Mouse (Mus musculus): ENCODE measurements at regions not wholly inside any gene's neighbourhood (a gene's known extent, or its start where the extent isn't known, plus 50 kb on each side); places are given as distances from the start of the nearest gene placed in this dataset.
A peak's percentile ranks its signal among the peaks of the same experiment; 100 is the strongest.

- Histone ChIP-seq H3K9me3 (no peaks in the 10 kb centered on the region), H3K27me3 (no peaks in the 10 kb centered on the region), H3K9ac (no peak overlapping the region), H3K27ac (no peak overlapping the region), H3K4me2 (replicated peaks) (no peak overlapping the region), H3K4me3 (no peak overlapping the region), H3K36me3 (no peaks in the 10 kb centered on the region), H3K4me1 (peaks cover 8% of the 10 kb centered on the region)
- WGBS = 76% methylated on average over 7 of the region's 7 CpGs
- ATAC-seq (ENCODE audit: insufficient number of reproducible peaks, insufficient read depth, low FRiP score, low TSS enrichment) = no peak
Observed at GRCm38 (mm10) chr13:46222031-46222430, 51.5 kb upstream of the Stmnd1 start.

GRCm38 (mm10) chr13:46218101-46218701 lies 55.3 kb upstream of the Stmnd1 start:
- no peak overlapping the region for H3K4me3 ChIP-seq
- no peaks in the 10 kb centered on the region for H3K9me3 ChIP-seq
- no peaks in the 10 kb centered on the region for H3K27me3 ChIP-seq
- H3K4me2 ChIP-seq (replicated peaks) = peak overlapping the region; percentile 27
- WGBS = 64% methylated on average over 20 of the region's 20 CpGs
- H3K27ac ChIP-seq = 0 out of 2 replicates have a peak overlapping the region, but pooled peaks have one; percentile 12
- H3K9ac ChIP-seq = no peak overlapping the region
- no peaks in the 10 kb centered on the region for H3K36me3 ChIP-seq
- peaks cover 11% of the 10 kb centered on the region for H3K4me1 ChIP-seq
- no peak for ATAC-seq (ENCODE audit: insufficient number of reproducible peaks, insufficient read depth, low FRiP score, low TSS enrichment)

- 65% methylated on average over 9 of the region's 9 CpGs for WGBS
- Histone ChIP-seq H3K4me2 (replicated peaks) (no peak overlapping the region), H3K4me3 (no peak overlapping the region), H3K27me3 (no peaks in the 10 kb centered on the region), H3K36me3 (no peaks in the 10 kb centered on the region), H3K27ac (no peak overlapping the region), H3K9me3 (no peaks in the 10 kb centered on the region), H3K4me1 (peaks cover 11% of the 10 kb centered on the region), H3K9ac (no peak overlapping the region)
- ATAC-seq (ENCODE audit: insufficient number of reproducible peaks, insufficient read depth, low FRiP score, low TSS enrichment) = no peak
Observed at GRCm38 (mm10) chr13:46216954-46217838, 56.3 kb upstream of the Stmnd1 start.

GRCm38 (mm10) chr13:46203551-46203950 lies 70.0 kb upstream of the Stmnd1 start:
- Histone ChIP-seq H3K27ac (no peak overlapping the region), H3K4me3 (no peak overlapping the region), H3K36me3 (no peaks in the 10 kb centered on the region), H3K9ac (no peak overlapping the region), H3K4me1 (peaks cover 13% of the 10 kb centered on the region), H3K9me3 (no peaks in the 10 kb centered on the region), H3K27me3 (no peaks in the 10 kb centered on the region), H3K4me2 (replicated peaks) (no peak overlapping the region)
- 84% methylated on average over 3 of the region's 3 CpGs for WGBS
- no peak for ATAC-seq (ENCODE audit: insufficient number of reproducible peaks, insufficient read depth, low FRiP score, low TSS enrichment)

DNA sequence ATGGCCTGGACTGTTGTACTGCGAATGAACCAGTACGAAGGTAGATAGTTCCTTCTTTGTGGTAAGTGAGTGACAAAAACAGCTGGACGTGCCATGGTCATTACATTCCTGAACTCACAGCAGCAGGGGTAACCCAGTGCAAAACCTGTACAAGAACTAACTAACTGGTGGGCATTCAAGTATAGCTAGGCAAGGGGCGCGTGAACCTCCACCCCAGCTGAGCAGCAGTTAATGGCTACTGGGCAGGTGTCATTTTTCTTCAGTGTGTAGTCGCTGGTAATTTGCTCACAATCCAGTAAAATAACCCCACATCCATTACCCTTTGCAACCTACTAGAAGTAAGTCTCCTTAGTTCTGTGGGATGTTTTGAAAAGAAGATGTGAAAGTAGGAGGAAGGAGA lies 70.9 kb upstream of the Stmnd1 start:
- Histone ChIP-seq H3K9ac (no peak overlapping the region), H3K4me1 (peaks cover 13% of the 10 kb centered on the region), H3K4me2 (replicated peaks) (no peak overlapping the region), H3K27me3 (no peaks in the 10 kb centered on the region), H3K9me3 (no peaks in the 10 kb centered on the region), H3K27ac (no peak overlapping the region), H3K4me3 (no peak overlapping the region), H3K36me3 (no peaks in the 10 kb centered on the region)
- WGBS = 80% methylated on average over 6 of the region's 6 CpGs
- no peak for ATAC-seq (ENCODE audit: insufficient number of reproducible peaks, insufficient read depth, low FRiP score, low TSS enrichment)

DNA sequence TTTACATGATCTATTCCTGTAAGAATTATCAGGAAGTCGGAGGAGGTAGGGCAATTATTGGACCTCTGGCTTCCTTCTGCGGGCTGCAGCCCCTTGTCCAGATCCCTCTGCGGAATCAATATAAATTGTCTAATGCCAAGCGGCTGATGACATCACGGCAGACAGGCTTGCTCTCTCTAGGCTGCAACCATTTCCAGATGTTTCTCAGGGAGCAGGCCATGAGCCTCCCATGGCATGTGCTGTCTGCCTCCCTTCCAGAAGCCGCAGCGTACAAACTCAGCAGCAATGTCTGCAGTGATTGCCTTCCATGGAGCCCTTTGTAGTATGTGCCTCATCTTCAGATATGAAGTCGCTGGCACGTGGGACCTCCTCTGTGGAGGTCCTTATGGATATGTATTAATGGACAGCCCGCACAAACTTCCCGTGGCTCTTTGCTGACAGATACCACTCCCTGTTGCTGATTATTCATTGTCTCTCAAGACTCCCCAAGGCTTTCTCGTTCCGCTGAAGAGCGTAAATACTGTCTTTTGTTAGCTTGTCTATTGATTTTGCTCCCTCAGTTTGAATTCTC lies 72.4 kb upstream of the Stmnd1 start:
- Histone ChIP-seq H3K27me3 (no peaks in the 10 kb centered on the region), H3K9ac (no peak overlapping the region), H3K4me2 (replicated peaks) (no peak overlapping the region), H3K4me3 (no peak overlapping the region), H3K4me1 (peaks cover 13% of the 10 kb centered on the region), H3K27ac (no peak overlapping the region; the same call in 1 of the 2 replicates), H3K9me3 (peaks cover 3% of the 10 kb centered on the region; the same call in 1 of the 2 replicates), H3K36me3 (no peaks in the 10 kb centered on the region)
- 54% methylated on average over 14 of the region's 14 CpGs for WGBS
- ATAC-seq (ENCODE audit: insufficient number of reproducible peaks, insufficient read depth, low FRiP score, low TSS enrichment) = no peak

DNA sequence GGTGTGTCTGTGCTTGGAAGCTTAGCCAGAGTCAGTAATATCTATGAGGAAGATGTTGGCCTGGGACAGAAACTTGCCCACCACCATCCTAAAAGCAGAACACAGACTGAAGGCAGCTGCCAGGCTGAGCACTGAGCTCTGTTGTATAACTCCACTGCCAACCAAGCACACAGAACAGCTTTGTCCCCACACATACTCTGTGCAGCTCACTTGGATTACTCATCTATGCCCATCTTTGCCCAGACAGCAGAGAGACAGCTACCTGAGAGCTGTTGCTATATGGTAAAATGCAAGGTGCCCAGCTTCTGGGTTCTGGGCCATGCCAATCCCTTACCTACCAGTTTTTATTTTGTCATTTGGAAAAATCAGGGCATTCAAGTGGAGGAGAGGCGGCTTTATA lies 80.4 kb upstream of the Stmnd1 start:
- H3K36me3 ChIP-seq = no peaks in the 10 kb centered on the region
- ATAC-seq (ENCODE audit: insufficient number of reproducible peaks, insufficient read depth, low FRiP score, low TSS enrichment) = no peak
- peaks cover 3% of the 10 kb centered on the region; the same call in 1 of the 2 replicates for H3K9me3 ChIP-seq
- H3K27ac ChIP-seq = no peak overlapping the region
- no peaks in the 10 kb centered on the region for H3K27me3 ChIP-seq
- no peak overlapping the region for H3K4me3 ChIP-seq
- H3K4me2 ChIP-seq (replicated peaks) = no peak overlapping the region
- H3K9ac ChIP-seq = no peak overlapping the region
- H3K4me1 ChIP-seq = no peaks in the 10 kb centered on the region
- WGBS = 88% methylated on average over 1 of the region's 1 CpGs

GRCm38 (mm10) chr13:46189726-46190125 lies 83.8 kb upstream of the Stmnd1 start:
- Histone ChIP-seq H3K27ac (no peak overlapping the region), H3K36me3 (no peaks in the 10 kb centered on the region), H3K4me1 (no peaks in the 10 kb centered on the region), H3K27me3 (no peaks in the 10 kb centered on the region), H3K4me2 (replicated peaks) (no peak overlapping the region), H3K4me3 (no peak overlapping the region), H3K9me3 (no peaks in the 10 kb centered on the region), H3K9ac (no peak overlapping the region)
- WGBS = 79% methylated on average over 2 of the region's 2 CpGs
- no peak for ATAC-seq (ENCODE audit: insufficient number of reproducible peaks, insufficient read depth, low FRiP score, low TSS enrichment)

DNA sequence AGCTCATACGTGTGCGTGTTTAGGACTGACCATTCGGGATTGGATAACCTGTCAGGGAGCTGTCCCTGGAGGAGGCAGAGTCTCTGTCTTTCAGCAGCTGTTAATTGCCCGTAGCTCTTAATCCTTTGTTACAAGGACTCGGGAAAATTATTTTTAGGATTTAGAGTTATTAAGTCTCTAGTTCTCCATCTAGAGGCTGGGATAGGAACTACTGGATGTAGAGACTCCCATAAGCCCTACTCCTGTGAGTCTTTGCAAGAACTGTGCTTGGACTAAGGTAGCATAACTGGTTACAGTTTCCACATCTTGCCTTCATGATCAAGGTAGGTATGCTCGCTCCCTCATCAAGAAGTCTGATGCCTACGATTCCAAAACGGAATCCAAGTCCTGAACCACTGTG lies 90.7 kb upstream of the Stmnd1 start:
- ATAC-seq (ENCODE audit: insufficient number of reproducible peaks, insufficient read depth, low FRiP score, low TSS enrichment) = no peak
- 74% methylated on average over 8 of the region's 8 CpGs for WGBS
- Histone ChIP-seq H3K4me3 (no peak overlapping the region), H3K27ac (no peak overlapping the region), H3K9me3 (no peaks in the 10 kb centered on the region), H3K36me3 (no peaks in the 10 kb centered on the region), H3K4me1 (peaks cover 9% of the 10 kb centered on the region), H3K4me2 (replicated peaks) (no peak overlapping the region), H3K9ac (no peak overlapping the region), H3K27me3 (no peaks in the 10 kb centered on the region)

DNA sequence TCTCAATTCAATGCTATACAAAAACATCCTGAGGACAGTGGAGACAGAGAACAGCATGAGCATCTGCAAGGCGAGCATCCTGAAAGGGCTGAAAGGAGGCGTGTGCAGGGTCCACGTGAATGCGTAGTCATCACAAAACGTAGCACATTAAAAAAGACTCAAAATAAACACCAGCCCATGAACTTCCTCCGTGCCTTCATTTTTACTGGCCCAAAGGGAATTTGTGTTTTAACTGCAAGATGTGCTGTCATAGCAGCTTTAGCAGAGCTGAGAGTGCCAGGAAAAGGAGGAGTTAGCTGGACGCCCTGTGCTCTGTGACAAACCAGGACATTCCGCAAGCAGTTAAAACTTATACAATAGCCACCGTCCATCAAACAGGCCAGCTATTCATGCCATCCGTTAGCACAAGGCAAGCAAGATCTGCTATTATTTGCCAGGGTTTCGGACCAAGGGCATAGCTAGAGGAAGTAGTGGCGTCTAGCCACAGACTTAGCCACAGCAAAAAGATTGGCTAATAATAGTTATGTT lies 92.9 kb upstream of the Stmnd1 start:
- peak overlapping the region; percentile 17; the same call in 1 of the 2 replicates for H3K4me2 ChIP-seq (replicated peaks)
- no peak for ATAC-seq (ENCODE audit: insufficient number of reproducible peaks, insufficient read depth, low FRiP score, low TSS enrichment)
- 44% methylated on average over 12 of the region's 12 CpGs for WGBS

DNA sequence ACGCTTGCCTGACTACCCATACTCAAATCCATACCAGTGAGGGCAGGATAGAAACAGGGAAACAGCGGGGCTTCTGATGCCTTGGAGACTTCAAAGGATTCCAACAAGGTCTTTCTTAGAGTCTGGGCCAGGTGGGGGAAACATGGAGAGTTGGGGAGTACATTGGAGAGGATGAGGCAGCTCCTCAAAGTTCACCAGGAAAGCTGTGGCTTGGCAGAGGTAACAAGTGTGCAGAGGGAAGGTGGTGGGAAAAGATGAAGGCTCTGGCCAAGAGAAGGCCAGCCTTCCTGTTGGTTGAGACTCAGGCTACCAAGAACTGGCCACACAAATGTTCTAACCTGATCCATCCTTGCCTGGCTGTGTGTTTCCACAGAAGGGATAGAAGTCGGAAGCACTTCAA lies 93.6 kb upstream of the Stmnd1 start:
- H3K4me1 ChIP-seq = peaks cover 9% of the 10 kb centered on the region
- H3K27me3 ChIP-seq = no peaks in the 10 kb centered on the region
- H3K4me3 ChIP-seq = no peak overlapping the region
- no peaks in the 10 kb centered on the region for H3K36me3 ChIP-seq
- H3K9ac ChIP-seq = no peak overlapping the region
- H3K27ac ChIP-seq = no peak overlapping the region
- WGBS = 90% methylated on average over 3 of the region's 3 CpGs
- no peaks in the 10 kb centered on the region for H3K9me3 ChIP-seq
- no peak for ATAC-seq (ENCODE audit: insufficient number of reproducible peaks, insufficient read depth, low FRiP score, low TSS enrichment)
- H3K4me2 ChIP-seq (replicated peaks) = no peak overlapping the region

More for the DNA sequence above, 92.9 kb upstream of the Stmnd1 start:
- H3K9me3 ChIP-seq = no peaks in the 10 kb centered on the region
- H3K36me3 ChIP-seq = no peaks in the 10 kb centered on the region
- H3K27ac ChIP-seq = no peak overlapping the region
- H3K4me1 ChIP-seq = peaks cover 9% of the 10 kb centered on the region
- no peaks in the 10 kb centered on the region for H3K27me3 ChIP-seq
- no peak overlapping the region for H3K4me3 ChIP-seq
- H3K9ac ChIP-seq = no peak overlapping the region

- Histone ChIP-seq H3K36me3 (no peaks in the 10 kb centered on the region), H3K4me3 (no peak overlapping the region), H3K4me1 (no peaks in the 10 kb centered on the region), H3K9me3 (no peaks in the 10 kb centered on the region), H3K27ac (no peak overlapping the region), H3K27me3 (no peaks in the 10 kb centered on the region), H3K4me2 (replicated peaks) (no peak overlapping the region), H3K9ac (no peak overlapping the region)
- no peak for ATAC-seq (ENCODE audit: insufficient number of reproducible peaks, insufficient read depth, low FRiP score, low TSS enrichment)
- 49% methylated on average over 8 of the region's 8 CpGs for WGBS
Observed at GRCm38 (mm10) chr13:46173103-46173502, 100.4 kb upstream of the Stmnd1 start.
